Comparison of ENCODE assay signal across 27 mouse cellular contexts in the genomic region with DNA sequence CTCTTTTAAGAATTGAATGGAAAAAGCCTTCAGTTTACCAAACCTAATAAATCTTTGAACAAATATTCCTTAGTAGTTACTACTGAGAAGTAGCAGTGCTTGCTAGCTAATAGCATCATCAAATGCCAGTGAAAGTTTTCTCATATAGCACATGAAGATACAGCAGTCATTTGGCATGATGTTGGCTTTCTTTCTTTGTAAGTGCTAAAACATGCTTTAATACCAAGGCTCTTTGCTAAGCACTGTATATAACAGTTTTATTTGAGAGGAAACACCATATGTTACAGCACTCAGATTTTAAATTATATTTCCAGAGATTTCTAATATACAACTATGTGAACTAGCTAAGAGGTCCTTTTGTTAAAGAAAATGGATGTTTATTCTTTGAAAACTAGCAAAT.
"Had no signal": no experiment of that assay in that cellular context is flagged by ENCODE, and none has a peak within 500 bp of the region (broad histone marks: within the 10 kb centered on the region; RNA-seq: fewer than 3 reads in every experiment).

No protein-coding gene starts in this region.

- H3K4me1 ChIP-seq: hindbrain, embryonic 13.5 days; hindbrain, embryonic 15.5 days; kidney, embryonic 15.5 days; limb, embryonic 13.5 days; limb, embryonic 15.5 days; liver, embryonic 12.5 days had no signal

- H3K9me3 ChIP-seq: heart, embryonic 13.5 days; heart, embryonic 15.5 days; hindbrain, embryonic 13.5 days; hindbrain, embryonic 15.5 days; kidney, embryonic 15.5 days; limb, embryonic 13.5 days; limb, embryonic 15.5 days; liver, embryonic 12.5 days had no signal

- H3K27ac ChIP-seq: heart, adult 2 months; heart, embryonic 13.5 days; heart, embryonic 15.5 days; hindbrain, embryonic 13.5 days; hindbrain, embryonic 15.5 days; hindbrain, postnatal 0 days; kidney, embryonic 15.5 days; kidney, postnatal 0 days; limb, embryonic 13.5 days; limb, embryonic 15.5 days; liver, embryonic 12.5 days; liver, embryonic 14.5 days had no signal

- DNase-seq: gastrocnemius, postnatal 14 days; gastrocnemius, postnatal 36 days; heart, adult 11 months; heart, adult 2 months; heart, postnatal 14 days; heart, postnatal 36 days; kidney, adult 11 months; kidney, adult 2 months; kidney, adult 9 months; kidney, postnatal 14 days; kidney, postnatal 36 days; layer of hippocampus, adult 9-11 months; layer of hippocampus, postnatal 36 days; left cerebral cortex, postnatal 4 days had no signal

- H3K36me3 ChIP-seq: heart, embryonic 13.5 days; heart, embryonic 15.5 days; hindbrain, embryonic 13.5 days; hindbrain, embryonic 15.5 days; kidney, embryonic 15.5 days; limb, embryonic 13.5 days; limb, embryonic 15.5 days; liver, embryonic 12.5 days had no signal

- ATAC-seq: hindbrain, postnatal 0 days; intestine, embryonic 16.5 days; liver, embryonic 12.5 days had no signal

- H3K9ac ChIP-seq: heart, embryonic 13.5 days; heart, embryonic 15.5 days; hindbrain, embryonic 13.5 days; hindbrain, embryonic 15.5 days; kidney, embryonic 15.5 days; limb, embryonic 13.5 days; limb, embryonic 15.5 days; liver, embryonic 12.5 days; liver, embryonic 14.5 days had no signal

- H3K4me2 ChIP-seq: heart, embryonic 11.5 days; heart, embryonic 13.5 days; heart, embryonic 15.5 days; hindbrain, embryonic 13.5 days; hindbrain, embryonic 15.5 days; kidney, embryonic 15.5 days; limb, embryonic 13.5 days; limb, embryonic 15.5 days; liver, embryonic 12.5 days had no signal

- H3K27me3 ChIP-seq: heart, embryonic 13.5 days; heart, embryonic 15.5 days; hindbrain, embryonic 13.5 days; hindbrain, embryonic 15.5 days; kidney, embryonic 15.5 days; limb, embryonic 13.5 days; limb, embryonic 15.5 days; liver, embryonic 12.5 days had no signal

- H3K4me3 ChIP-seq: heart, adult 2 months; heart, embryonic 13.5 days; heart, embryonic 15.5 days; hindbrain, embryonic 13.5 days; hindbrain, embryonic 15.5 days; kidney, embryonic 15.5 days; limb, embryonic 13.5 days; limb, embryonic 15.5 days; liver, embryonic 12.5 days had no signal
